Mouse (Mus musculus) heart, embryonic 14.5 days (tissue): Measurements from ENCODE around the gene Sumf2. TPM values are rescaled to one million over a fixed set of nuclear protein-coding genes. Genes with fewer than 3 reads are reported as not detected.

Experiments used
- ATAC-seq: fragments of 200-750 bp; cut with Nextera tagmentation; 2 replicates; pipeline ENCODE4 v1.8.0; 2017; ENCODE audit warnings: low read depth, moderate TSS enrichment; ENCODE audit not compliant: insufficient number of reproducible peaks, insufficient read depth, low FRiP score
- H3K27ac ChIP-seq, 2 experiments: fragments of 200-500 bp in 1 of 2; fragments of 300-500 bp in 1 of 2; sonication (generic) in 1 of 2; replicated peaks in 1 of 2; 2 replicates each; pipeline ENCODE4 v1.5.1; 2012 to 2014; ENCODE audit warnings: low read depth in 2 of 2, low read length in 2 of 2, control low read depth in 1 of 2, mild to moderate bottlenecking in 1 of 2, mixed read lengths in 1 of 2; ENCODE audit not compliant: control insufficient read depth in 1 of 2, insufficient read depth in 1 of 2
- H3K27me3 ChIP-seq: fragments of 300-500 bp; sonication (generic); 2 replicates; pipeline ENCODE4 v1.6.1; 2014; ENCODE audit warnings: mild to moderate bottlenecking, low read length, control low read depth; ENCODE audit not compliant: control insufficient read depth, insufficient read depth
- H3K36me3 ChIP-seq: fragments of 300-500 bp; sonication (generic); 2 replicates; pipeline ENCODE4 v1.6.1; 2014; ENCODE audit warnings: mild to moderate bottlenecking, control low read depth, low read length, mixed read lengths; ENCODE audit not compliant: control insufficient read depth, insufficient read depth
- H3K4me1 ChIP-seq, 2 experiments: fragments of 200-500 bp in 1 of 2; fragments of 300-500 bp in 1 of 2; sonication (generic) in 1 of 2; 2 replicates each; pipeline ENCODE4 v1.6.1; 2012 to 2014; ENCODE audit warnings: low read length in 2 of 2, control low read depth in 1 of 2, mixed read lengths in 1 of 2; ENCODE audit not compliant: control insufficient read depth in 2 of 2, insufficient read depth in 2 of 2
- H3K4me2 ChIP-seq: fragments of 300-500 bp; sonication (generic); 2 replicates; pipeline ENCODE4 v1.6.1; 2014; ENCODE audit warnings: mild to moderate bottlenecking, low read length
- H3K4me3 ChIP-seq, 2 experiments: fragments of 200-500 bp in 1 of 2; fragments of 300-500 bp in 1 of 2; sonication (generic) in 1 of 2; 2 replicates each; pipeline ENCODE4 v1.5.1; 2012 to 2014; ENCODE audit warnings: low read length in 2 of 2, mild to moderate bottlenecking in 2 of 2, control low read depth in 1 of 2, low read depth in 1 of 2, moderate library complexity in 1 of 2; ENCODE audit not compliant: control insufficient read depth in 1 of 2, insufficient read depth in 1 of 2
- H3K9ac ChIP-seq: fragments of 300-500 bp; sonication (generic); 2 replicates; pipeline ENCODE4 v1.6.1; 2014; ENCODE audit warnings: mild to moderate bottlenecking, low read length
- H3K9me3 ChIP-seq: fragments of 300-500 bp; sonication (generic); 2 replicates; pipeline ENCODE4 v1.6.1; 2016; ENCODE audit warnings: low read length, control low read depth; ENCODE audit not compliant: control insufficient read depth
- WGBS: fragments of 180-500 bp; shearing (Covaris S2); extraction: QIAGEN DNeasy Blood & Tissue Kit; methylation state at CpG from one replicate; pipeline ENCODE4 v1.1.7; 2014; 5-methylcytosine and 5-hydroxymethylcytosine counted together
- polyA plus RNA-seq: library from polyadenylated mRNA; unstranded; fragments of >200 nt; fragmentation: Nextera tagmentation; extraction: Ambion mirVana; gene quantifications from 2 replicates; pipeline ENCODE4 v1.2.1, GENCODE M21; 2014

The Sumf2 gene
- polyA plus RNA-seq, 1 experiment from 2014 or later, result 26.2 TPM

DNA sequence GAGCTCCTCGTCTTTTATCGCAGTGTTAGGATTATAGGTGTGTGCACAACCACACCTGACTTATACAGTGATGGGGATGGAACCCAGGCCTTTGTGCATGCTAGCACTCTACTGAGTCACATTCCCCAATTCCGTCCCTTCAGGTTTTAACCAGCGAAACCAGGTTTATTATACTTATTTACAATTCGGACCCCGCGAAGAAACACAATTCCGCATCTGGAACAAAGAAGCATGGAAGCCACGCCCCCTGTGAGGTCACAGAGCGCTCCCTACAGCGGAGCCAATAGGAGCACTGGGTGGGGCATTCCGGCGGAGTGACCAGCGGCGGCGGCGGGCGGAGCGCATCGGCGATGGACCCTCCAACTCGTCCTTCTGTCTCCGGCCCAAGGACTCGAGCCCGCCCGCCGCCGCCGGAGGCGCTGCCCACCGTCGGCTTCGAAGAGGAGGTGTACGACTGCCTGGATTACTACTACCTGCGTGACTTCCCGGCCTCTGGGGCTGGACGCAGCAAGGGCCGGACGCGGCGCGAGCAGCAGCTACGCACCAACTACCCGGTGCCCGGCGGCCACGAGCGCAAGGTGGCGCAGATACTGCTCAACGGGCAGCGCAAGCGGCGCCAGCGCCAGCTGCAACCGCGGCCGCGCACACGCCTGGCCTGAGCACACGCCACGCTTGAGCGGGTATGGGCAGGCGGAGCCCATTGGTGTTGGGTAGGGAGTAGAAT lies 61.6 kb downstream of the Sumf2 start, which contains the start of gene Nupr1l:
Gene Nupr1l (plus strand): TSS at position 299 of the 724 bp plus-strand sequence.
- under 1% methylated on average over 63 of the region's 63 CpGs for WGBS
- 0 out of 4 replicates have a peak, but pooled peaks cover 0 to 3% of the 10 kb centered on the region in 2 experiments for H3K4me1 ChIP-seq
- H3K36me3 ChIP-seq, result no peaks in the 10 kb centered on the region
- peak within 1 kb of the TSS; percentile 86 for H3K4me2 ChIP-seq
- H3K9me3 ChIP-seq, result no peaks in the 10 kb centered on the region
- peak within 1 kb of the TSS; percentile 73 to 89 for H3K4me3 ChIP-seq
- H3K27me3 ChIP-seq, result no peaks in the 10 kb centered on the region
- H3K27ac ChIP-seq, result peak within 1 kb of the TSS; percentile 92 to 95
- peak within 1 kb of the TSS; percentile 86 for H3K9ac ChIP-seq
- ATAC-seq, result peak; percentile 94

DNA sequence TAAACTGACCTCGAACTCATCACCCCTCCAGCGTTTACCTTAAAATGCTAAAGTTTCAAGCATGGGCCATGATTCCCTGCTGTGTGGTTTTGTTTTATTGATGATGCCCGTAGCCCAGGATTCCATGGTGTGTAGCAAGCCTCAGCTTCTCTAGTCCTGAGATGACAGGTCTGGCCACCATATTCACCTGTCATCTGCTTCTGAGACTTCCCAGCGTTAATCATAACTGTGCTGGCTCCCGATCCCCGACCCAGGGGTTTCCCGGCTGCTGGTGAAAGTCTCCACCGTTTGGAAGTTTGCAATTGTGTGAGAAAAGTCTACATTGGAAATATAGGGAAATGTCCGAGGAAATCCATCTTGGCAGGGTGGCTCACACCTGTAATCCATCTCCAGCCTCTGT lies 62.4 kb downstream of the Sumf2 start:
- 0 out of 4 replicates have a peak, but pooled peaks cover 0 to 3% of the 10 kb centered on the region in 2 experiments for H3K4me1 ChIP-seq
- WGBS, result 74% methylated on average over 9 of the region's 9 CpGs

DNA sequence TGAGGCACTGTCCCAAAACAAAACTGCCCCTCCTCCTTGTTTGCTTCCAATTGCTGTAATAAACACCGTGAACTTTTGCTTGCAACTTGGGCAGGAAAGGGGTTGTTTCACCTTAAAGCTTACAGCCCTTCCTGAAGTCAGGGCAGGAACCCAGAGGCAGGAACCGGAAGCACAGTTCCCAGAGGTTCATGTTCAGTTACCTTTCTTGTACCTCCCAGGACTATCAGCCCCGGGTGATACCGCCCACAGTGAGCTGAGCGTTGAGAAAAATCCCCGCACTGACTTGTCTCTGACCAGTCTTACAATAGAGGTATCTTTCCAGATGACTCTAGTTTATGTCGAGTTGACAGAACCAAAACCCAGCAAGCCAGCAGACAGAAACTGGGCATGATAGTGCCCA lies 62.8 kb downstream of the Sumf2 start:
- Histone ChIP-seq H3K27ac (no peak overlapping the region), H3K4me2 (no peak overlapping the region), H3K27me3 (no peaks in the 10 kb centered on the region), H3K4me1 (0 out of 4 replicates have a peak, but pooled peaks cover 0 to 3% of the 10 kb centered on the region in 2 experiments), H3K36me3 (no peaks in the 10 kb centered on the region), H3K9ac (no peak overlapping the region), H3K9me3 (no peaks in the 10 kb centered on the region), H3K4me3 (no peak overlapping the region)
- ATAC-seq, result no peak
- 75% methylated on average over 7 of the region's 7 CpGs for WGBS

More for the DNA sequence above, 62.4 kb downstream of the Sumf2 start:
- Histone ChIP-seq H3K27ac (no peak overlapping the region), H3K4me3 (peak overlapping the region in 1 of 2 experiments; percentile 73; a peak in 3 of 4 replicates), H3K27me3 (no peaks in the 10 kb centered on the region), H3K9me3 (no peaks in the 10 kb centered on the region), H3K36me3 (no peaks in the 10 kb centered on the region), H3K9ac (peak overlapping the region; percentile 86; the same call in 1 of the 2 replicates), H3K4me2 (peak overlapping the region; percentile 86)
- ATAC-seq, result no peak

Other genes starting within 250 kb of the Sumf2 start
- 3.9 and 4.6 TPM in 2 replicates for gene Zfp11, start 176.9 kb upstream of the Sumf2 start, polyA plus RNA-seq
- not detected in 2 replicates for gene Sept14, start 138.5 kb upstream of the Sumf2 start, polyA plus RNA-seq
- 171 and 176 TPM in 2 replicates for gene Mrps17, start 131.5 kb upstream of the Sumf2 start, polyA plus RNA-seq
- gene Nipsnap2, start 121.9 kb upstream of the Sumf2 start, polyA plus RNA-seq, result 363 and 384 TPM in 2 replicates
- 28.8 and 29.7 TPM in 2 replicates for gene Psph, start 59.5 kb upstream of the Sumf2 start, polyA plus RNA-seq
- gene Chchd2, start 40.5 kb downstream of the Sumf2 start, polyA plus RNA-seq, result 1,002 and 1,067 TPM in 2 replicates
- gene Zbed5, start 48.7 kb downstream of the Sumf2 start, polyA plus RNA-seq, result 3.2 and 3.4 TPM in 2 replicates
- 1.00 and 2.4 TPM in 2 replicates for gene Phkg1, start 51.6 kb downstream of the Sumf2 start, polyA plus RNA-seq
- gene Nupr1l, start 61.6 kb downstream of the Sumf2 start, polyA plus RNA-seq, result 2.9 and 3.8 TPM in 2 replicates
- gene Vkorc1l1, start 95.0 kb downstream of the Sumf2 start, polyA plus RNA-seq, result 13.1 and 14.5 TPM in 2 replicates
- gene Gusb, start 156.1 kb downstream of the Sumf2 start, polyA plus RNA-seq, result 49.2 and 54.2 TPM in 2 replicates
- gene Asl, start 182.3 kb downstream of the Sumf2 start, polyA plus RNA-seq, result 16.4 and 19.3 TPM in 2 replicates
- gene Crcp, start 182.3 kb downstream of the Sumf2 start, polyA plus RNA-seq, result 15.1 and 16.3 TPM in 2 replicates
- 23.0 and 24.5 TPM in 2 replicates for gene Tpst1, start 226.3 kb downstream of the Sumf2 start, polyA plus RNA-seq